Mouse (Mus musculus) ES-E14 (cell line): Measurements from ENCODE around the gene Prkag2.

ENCODE experiments used
- HCFC1 ChIP-seq: IDR thresholded peaks from 2 replicates; pipeline ENCODE4 v1.6.1; 2012; ENCODE audit warnings: low read length, inconsistent platforms, borderline replicate concordance; ENCODE audit not compliant: insufficient read depth
- MAFK ChIP-seq: IDR thresholded peaks from 2 replicates; pipeline ENCODE4 v1.6.1; 2014; ENCODE audit warnings: mild to moderate bottlenecking, low read depth, low read length, inconsistent platforms; ENCODE audit not compliant: insufficient read depth

DNA sequence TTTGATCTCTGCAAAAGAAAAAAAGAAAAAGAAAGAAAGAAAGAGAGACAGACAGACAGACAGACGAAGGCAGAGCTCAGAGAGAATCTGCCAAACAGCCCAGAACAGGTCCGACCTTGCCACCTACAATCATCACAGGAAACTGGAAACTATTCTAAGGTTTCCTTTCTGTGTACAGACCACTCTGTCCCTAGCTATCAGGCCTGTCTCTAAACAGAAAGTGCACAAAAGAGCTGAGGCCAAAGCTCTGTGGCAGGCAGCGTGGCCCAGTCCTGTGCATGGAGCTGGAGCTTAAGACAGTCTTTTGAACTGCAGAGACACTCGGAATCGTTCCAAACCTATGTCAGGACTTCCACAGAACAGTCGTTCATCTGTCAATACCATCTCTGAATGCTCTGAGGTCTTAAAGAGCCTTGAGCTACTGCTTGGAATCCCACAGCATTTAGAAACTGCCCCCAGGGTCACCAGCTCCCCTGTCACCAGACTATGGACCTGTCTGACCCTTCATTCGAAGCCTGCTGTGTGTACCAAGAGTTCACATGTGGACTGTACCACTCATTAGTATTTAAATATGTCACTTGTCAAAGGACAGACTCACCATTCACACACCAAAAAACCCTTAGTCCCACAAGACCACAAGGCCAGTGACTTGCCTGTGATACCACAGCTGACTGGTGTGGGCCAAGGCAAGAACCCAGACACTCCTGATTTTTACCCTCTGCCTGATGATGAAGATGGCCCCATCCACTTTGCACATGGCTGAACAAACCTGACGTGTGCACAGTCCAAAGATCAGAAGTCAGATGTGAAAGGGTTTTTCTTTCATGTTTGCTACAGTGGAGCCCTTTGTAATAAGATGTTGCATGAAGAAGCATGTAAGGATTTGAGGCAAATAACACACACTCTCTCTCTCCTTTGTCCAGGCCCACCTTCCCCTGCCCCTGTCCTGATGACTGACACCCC, 35.9 kb downstream of the Prkag2 start:
- no peak for TF ChIP-seq HCFC1
- no peak for TF ChIP-seq MAFK
